Mouse (Mus musculus): Measurements from ENCODE around the gene Nt5c2. TPM values are rescaled to one million over a fixed set of nuclear protein-coding genes. Genes with fewer than 3 reads are reported as not detected.

Gene Nt5c2
- polyA plus RNA-seq, 1 experiment from 2014 or later, result 36.1 TPM

DNA sequence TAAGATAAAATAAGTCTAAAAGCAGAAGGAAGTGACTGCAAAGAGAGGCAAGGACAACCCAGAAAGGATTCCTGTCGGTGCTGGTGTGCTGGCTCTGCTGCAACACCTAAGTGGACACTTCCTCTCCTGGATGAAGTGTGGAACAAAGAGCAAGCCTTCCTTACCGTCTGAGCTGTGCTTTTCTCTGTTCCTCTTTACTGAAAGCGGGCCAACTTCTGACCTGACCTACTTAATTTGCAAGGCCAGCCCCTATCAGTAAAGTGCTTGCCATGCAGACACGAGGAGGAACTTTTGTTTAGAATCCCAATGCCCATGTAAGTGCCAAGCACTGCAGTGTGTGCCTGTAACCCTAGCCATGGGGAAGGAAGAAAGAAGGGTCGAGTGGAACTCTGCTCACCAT lies 115.6 kb downstream of the Nt5c2 start:
- Histone ChIP-seq H3K9ac (replicated peaks) (no peak overlapping the region), H3K27ac (ENCODE audit: low read depth) (peak overlapping the region; percentile 69), H3K36me3 (replicated peaks; ENCODE audit: insufficient read depth, low read length) (peaks cover 41% of the 10 kb centered on the region), H3K4me3 (ENCODE audit: low read depth, low read length) (no peak overlapping the region), H3K4me2 (ENCODE audit: low read depth, low read length) (no peak overlapping the region), H3K27me3 (ENCODE audit: insufficient read depth, low read length) (no peaks in the 10 kb centered on the region), H3K9me3 (ENCODE audit: low read length) (0 out of 2 replicates have a peak, but pooled peaks cover 4% of the 10 kb centered on the region), H3K4me1 (ENCODE audit: insufficient read depth) (peaks cover 16% of the 10 kb centered on the region)
- WGBS (ENCODE audit: insufficient replicate concordance), result 30% methylated on average over 5 of the region's 5 CpGs
- ATAC-seq (no peak), DNase-seq (no peak)
- no peak for TF ChIP-seq CTCF (IDR thresholded peaks at IDR 0.05; ENCODE audit: low read depth)
- TF ChIP-seq EP300 (IDR thresholded peaks at IDR 0.05; ENCODE audit: low read depth), result peak; percentile 44; the same call in 1 of the 2 replicates

DNA sequence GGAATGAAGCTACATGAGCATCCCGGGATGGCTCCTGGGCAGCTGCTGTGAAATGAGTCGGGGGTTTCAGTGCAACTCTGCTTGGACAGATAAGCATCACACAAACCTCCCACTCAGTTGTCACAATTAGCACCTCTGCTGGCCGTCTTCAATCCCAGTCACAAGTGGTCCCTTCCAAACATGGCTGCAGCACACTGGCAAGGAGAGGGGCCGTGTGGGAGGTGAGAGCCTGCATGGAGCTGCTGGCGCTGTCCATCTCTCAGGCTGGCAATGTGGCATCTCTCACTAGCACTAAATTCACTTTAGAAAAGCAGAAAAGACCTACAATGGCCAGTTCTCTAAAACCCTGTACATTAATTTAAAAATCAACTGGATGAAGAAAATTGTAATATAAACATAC lies 116.7 kb downstream of the Nt5c2 start:
- H3K9me3 ChIP-seq (ENCODE audit: low read length), result 0 out of 2 replicates have a peak, but pooled peaks cover 4% of the 10 kb centered on the region
- no peak overlapping the region for H3K4me2 ChIP-seq (ENCODE audit: low read depth, low read length)
- no peak overlapping the region for H3K4me3 ChIP-seq (ENCODE audit: low read depth, low read length)
- no peak overlapping the region for H3K27ac ChIP-seq (ENCODE audit: low read depth)
- H3K4me1 ChIP-seq (ENCODE audit: insufficient read depth), result peaks cover 12% of the 10 kb centered on the region
- no peak overlapping the region for H3K9ac ChIP-seq (replicated peaks)
- TF ChIP-seq EP300 (IDR thresholded peaks at IDR 0.05; ENCODE audit: low read depth) (no peak), CTCF (IDR thresholded peaks at IDR 0.05; ENCODE audit: low read depth) (no peak)
- DNase-seq (no peak), ATAC-seq (no peak)
- H3K27me3 ChIP-seq (ENCODE audit: insufficient read depth, low read length), result no peaks in the 10 kb centered on the region
- H3K36me3 ChIP-seq (replicated peaks; ENCODE audit: insufficient read depth, low read length), result peaks cover 38% of the 10 kb centered on the region
- WGBS (ENCODE audit: insufficient replicate concordance), result 89% methylated on average over 5 of the region's 5 CpGs

DNA sequence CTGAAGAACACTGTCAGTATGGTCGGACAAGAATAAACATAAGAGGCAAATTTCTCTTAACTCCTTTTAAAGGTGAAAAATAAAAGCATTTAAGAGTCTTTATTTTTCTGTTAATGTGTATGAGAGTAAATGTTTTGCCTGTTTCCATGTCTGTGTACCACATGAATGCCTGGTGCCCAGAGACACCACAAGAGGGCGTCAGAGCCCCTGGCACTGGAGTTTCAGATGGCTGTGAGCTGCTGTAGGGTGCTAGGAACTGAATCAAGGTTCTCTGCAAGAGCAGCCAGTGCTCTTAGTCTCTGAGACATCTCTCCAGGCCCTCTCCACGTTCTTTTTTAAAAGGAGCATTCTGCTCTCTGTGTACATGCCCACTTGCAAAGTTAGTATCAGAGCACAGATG lies 117.8 kb downstream of the Nt5c2 start:
- H3K27ac ChIP-seq (ENCODE audit: low read depth), result no peak overlapping the region
- H3K4me3 ChIP-seq (ENCODE audit: low read depth, low read length), result no peak overlapping the region
- ATAC-seq (no peak), DNase-seq (no peak)
- 0 out of 2 replicates have a peak, but pooled peaks cover 4% of the 10 kb centered on the region for H3K9me3 ChIP-seq (ENCODE audit: low read length)
- H3K36me3 ChIP-seq (replicated peaks; ENCODE audit: insufficient read depth, low read length), result peaks cover 46% of the 10 kb centered on the region
- H3K27me3 ChIP-seq (ENCODE audit: insufficient read depth, low read length), result no peaks in the 10 kb centered on the region
- H3K4me1 ChIP-seq (ENCODE audit: insufficient read depth), result peaks cover 12% of the 10 kb centered on the region
- TF ChIP-seq CTCF (IDR thresholded peaks at IDR 0.05; ENCODE audit: low read depth), result peak; percentile 52
- no peak for TF ChIP-seq EP300 (IDR thresholded peaks at IDR 0.05; ENCODE audit: low read depth)
- 82% methylated on average over 3 of the region's 3 CpGs for WGBS (ENCODE audit: insufficient replicate concordance)
- H3K9ac ChIP-seq (replicated peaks), result no peak overlapping the region
- no peak overlapping the region for H3K4me2 ChIP-seq (ENCODE audit: low read depth, low read length)

DNA sequence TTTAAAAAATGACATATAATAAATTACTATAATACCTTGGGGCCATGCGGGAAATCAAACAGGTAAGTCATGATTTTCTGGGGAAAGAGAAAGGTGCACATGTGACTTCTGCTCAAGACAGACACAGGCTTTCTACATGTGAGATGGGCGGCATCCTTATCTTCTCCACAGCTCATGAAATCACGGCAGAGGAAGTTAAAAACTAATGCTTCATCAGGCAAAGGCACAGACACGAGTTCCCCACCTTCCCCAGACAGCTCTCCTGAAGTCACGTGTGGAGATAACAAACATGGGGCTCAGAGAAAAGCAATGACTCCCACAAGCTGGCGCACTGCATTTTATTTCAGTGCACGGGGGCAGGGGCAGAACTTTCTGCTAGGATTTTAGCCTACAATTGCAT lies 121.5 kb downstream of the Nt5c2 start:
- DNase-seq (peak; percentile 7), ATAC-seq (no peak)
- H3K27me3 ChIP-seq (ENCODE audit: insufficient read depth, low read length), result no peaks in the 10 kb centered on the region
- H3K36me3 ChIP-seq (replicated peaks; ENCODE audit: insufficient read depth, low read length), result peaks cover 78% of the 10 kb centered on the region
- TF ChIP-seq CTCF (IDR thresholded peaks at IDR 0.05; ENCODE audit: low read depth) (no peak), EP300 (IDR thresholded peaks at IDR 0.05; ENCODE audit: low read depth) (no peak)
- H3K4me2 ChIP-seq (ENCODE audit: low read depth, low read length), result no peak overlapping the region
- WGBS (ENCODE audit: insufficient replicate concordance), result 67% methylated on average over 7 of the region's 7 CpGs
- no peaks in the 10 kb centered on the region for H3K4me1 ChIP-seq (ENCODE audit: insufficient read depth)
- 0 out of 2 replicates have a peak, but pooled peaks cover 4% of the 10 kb centered on the region for H3K9me3 ChIP-seq (ENCODE audit: low read length)
- no peak overlapping the region for H3K4me3 ChIP-seq (ENCODE audit: low read depth, low read length)
- no peak overlapping the region for H3K9ac ChIP-seq (replicated peaks)
- no peak overlapping the region for H3K27ac ChIP-seq (ENCODE audit: low read depth)

DNA sequence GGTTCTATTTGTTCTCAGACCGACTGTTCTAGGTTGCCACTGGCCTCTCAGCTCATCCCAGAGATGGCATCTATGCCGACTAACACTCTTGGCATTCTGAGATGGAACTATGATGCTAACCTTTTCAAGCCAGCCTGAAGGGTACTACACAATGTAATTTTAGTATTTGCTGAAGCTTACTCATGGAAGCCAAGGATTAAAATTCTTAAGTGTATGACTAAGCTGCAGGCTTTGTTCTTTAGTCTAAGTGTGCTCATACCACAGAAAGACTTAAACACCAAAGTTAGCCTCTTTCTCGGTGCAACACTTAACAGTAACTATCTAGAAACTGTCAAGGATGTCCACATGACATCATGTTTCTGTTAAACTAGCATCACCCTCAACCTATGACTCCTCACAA lies 122.1 kb downstream of the Nt5c2 start:
- no peak overlapping the region for H3K4me3 ChIP-seq (ENCODE audit: low read depth, low read length)
- H3K4me2 ChIP-seq (ENCODE audit: low read depth, low read length), result no peak overlapping the region
- no peak overlapping the region for H3K27ac ChIP-seq (ENCODE audit: low read depth)
- WGBS (ENCODE audit: insufficient replicate concordance), result 81% methylated on average over 3 of the region's 3 CpGs
- H3K9me3 ChIP-seq (ENCODE audit: low read length), result 0 out of 2 replicates have a peak, but pooled peaks cover 4% of the 10 kb centered on the region
- peaks cover 78% of the 10 kb centered on the region for H3K36me3 ChIP-seq (replicated peaks; ENCODE audit: insufficient read depth, low read length)
- TF ChIP-seq EP300 (IDR thresholded peaks at IDR 0.05; ENCODE audit: low read depth) (no peak), CTCF (IDR thresholded peaks at IDR 0.05; ENCODE audit: low read depth) (no peak)
- ATAC-seq (no peak), DNase-seq (no peak)
- no peaks in the 10 kb centered on the region for H3K4me1 ChIP-seq (ENCODE audit: insufficient read depth)
- H3K9ac ChIP-seq (replicated peaks), result no peak overlapping the region
- H3K27me3 ChIP-seq (ENCODE audit: insufficient read depth, low read length), result no peaks in the 10 kb centered on the region

DNA sequence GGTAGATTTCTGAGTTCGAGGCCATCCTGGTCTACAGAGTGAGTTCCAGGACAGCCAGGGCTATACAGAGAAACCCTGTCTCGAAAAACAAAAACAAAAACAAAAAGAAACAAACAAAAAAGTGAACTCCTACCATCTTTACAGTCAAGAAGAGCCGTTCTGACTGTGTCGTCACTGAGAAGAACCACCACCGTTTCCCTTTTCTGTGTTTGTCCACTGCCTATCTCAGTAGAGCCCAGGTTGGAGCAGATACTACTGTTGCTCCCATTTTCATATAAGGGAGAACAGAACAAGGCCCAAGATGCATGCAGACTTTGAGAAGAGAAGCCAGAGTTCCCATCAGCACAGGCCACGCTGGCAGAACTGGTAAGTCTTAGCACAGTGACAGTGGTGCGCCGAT lies 124.3 kb downstream of the Nt5c2 start:
- no peaks in the 10 kb centered on the region for H3K27me3 ChIP-seq (ENCODE audit: insufficient read depth, low read length)
- H3K4me1 ChIP-seq (ENCODE audit: insufficient read depth), result no peaks in the 10 kb centered on the region
- no peak overlapping the region for H3K9ac ChIP-seq (replicated peaks)
- H3K36me3 ChIP-seq (replicated peaks; ENCODE audit: insufficient read depth, low read length), result peaks cover 82% of the 10 kb centered on the region
- ATAC-seq, result no peak
- no peak for DNase-seq
- H3K4me2 ChIP-seq (ENCODE audit: low read depth, low read length), result no peak overlapping the region
- no peak overlapping the region for H3K4me3 ChIP-seq (ENCODE audit: low read depth, low read length)
- H3K27ac ChIP-seq (ENCODE audit: low read depth), result no peak overlapping the region
- 87% methylated on average over 8 of the region's 8 CpGs for WGBS (ENCODE audit: insufficient replicate concordance)
- no peaks in the 10 kb centered on the region for H3K9me3 ChIP-seq (ENCODE audit: low read length)
- TF ChIP-seq CTCF (IDR thresholded peaks at IDR 0.05; ENCODE audit: low read depth), result no peak
- TF ChIP-seq EP300 (IDR thresholded peaks at IDR 0.05; ENCODE audit: low read depth), result no peak

DNA sequence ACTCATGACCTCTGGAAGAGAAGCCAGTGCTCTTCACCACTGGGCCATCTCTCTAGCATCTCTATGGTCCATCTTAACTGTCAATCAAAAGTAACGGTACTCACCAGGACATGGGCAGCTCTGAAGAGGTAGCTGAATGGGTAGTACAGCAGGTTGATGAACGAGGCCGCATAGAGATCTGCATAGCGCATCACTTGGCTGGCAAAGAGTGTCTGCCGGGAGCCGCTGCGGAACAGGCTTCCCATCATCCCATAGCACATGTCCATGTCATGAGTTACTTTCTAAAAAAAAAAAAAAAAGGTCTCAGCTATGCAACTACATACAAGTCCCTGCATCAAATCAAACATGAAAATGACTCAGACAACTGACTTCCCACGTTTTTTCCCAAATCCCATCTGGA lies 125.3 kb downstream of the Nt5c2 start:
- WGBS (ENCODE audit: insufficient replicate concordance), result 91% methylated on average over 8 of the region's 8 CpGs
- Histone ChIP-seq H3K4me3 (ENCODE audit: low read depth, low read length) (no peak overlapping the region), H3K9ac (replicated peaks) (no peak overlapping the region), H3K9me3 (ENCODE audit: low read length) (no peaks in the 10 kb centered on the region), H3K4me2 (ENCODE audit: low read depth, low read length) (no peak overlapping the region), H3K27me3 (ENCODE audit: insufficient read depth, low read length) (no peaks in the 10 kb centered on the region), H3K36me3 (replicated peaks; ENCODE audit: insufficient read depth, low read length) (peaks cover 86% of the 10 kb centered on the region), H3K4me1 (ENCODE audit: insufficient read depth) (no peaks in the 10 kb centered on the region), H3K27ac (ENCODE audit: low read depth) (no peak overlapping the region)
- DNase-seq (no peak), ATAC-seq (no peak)
- no peak for TF ChIP-seq EP300 (IDR thresholded peaks at IDR 0.05; ENCODE audit: low read depth)
- no peak for TF ChIP-seq CTCF (IDR thresholded peaks at IDR 0.05; ENCODE audit: low read depth)

Data from liver, postnatal 0 days (tissue).